Mouse (Mus musculus): ENCODE measurements around the gene Hoxb9.

GRCm38 (mm10) chr11:96292565-96293301, 21.5 kb downstream of the Hoxb9 start:
- TF ChIP-seq POLR2A (IDR thresholded peaks at IDR 0.05; ENCODE audit: low read depth, low read length) (no peak), CTCF (IDR thresholded peaks at IDR 0.05; ENCODE audit: extremely low read depth, insufficient read length, insufficient replicate concordance, low read depth, low read length) (no peak)
